ENCODE assay signal across 8 mouse cellular contexts in genomic region chr11:80428381-80429008, GRCm38 (mm10). TPM values are rescaled to one million over a fixed set of nuclear protein-coding genes. Genes with fewer than 3 reads are reported as not detected.
DNase-seq lines count a peak whose midpoint lies in the region; ATAC-seq lines count a peak whose summit lies in the region.

Gene Psmd11 (plus strand): TSS chr11:80428615.

- H3K27ac ChIP-seq in lung, embryonic 16.5 days (ENCODE audit: low read length): peak within 1 kb of the TSS; percentile 77

- H3K9me3 ChIP-seq in lung, embryonic 16.5 days (ENCODE audit: control insufficient read depth, low read length): no peaks in the 10 kb centered on the region

- WGBS in lung, embryonic 16.5 days: 0% methylated on average over 48 of the region's 58 CpGs

- H3K9ac ChIP-seq in lung, embryonic 16.5 days (ENCODE audit: low read length): peak within 1 kb of the TSS; percentile 98

- H3K4me3 ChIP-seq in lung, embryonic 16.5 days (ENCODE audit: low read length): peak within 1 kb of the TSS; percentile 99

- peak; percentile 100 for ATAC-seq in hematopoietic stem cell, adult 5-6 weeks (replicated peaks in 1 of 2; ENCODE audit: insufficient read depth in 1 of 2, low FRiP score in 2 of 2, low TSS enrichment in 1 of 2, low read depth in 1 of 2, poor library complexity in 2 of 2, severe bottlenecking in 2 of 2)
- peak; percentile 100 for ATAC-seq in lung, embryonic 16.5 days (ENCODE audit: low read depth)

- H3K27me3 ChIP-seq in lung, embryonic 16.5 days (ENCODE audit: control insufficient read depth, insufficient read depth, low read depth, low read length): no peaks in the 10 kb centered on the region

- H3K4me2 ChIP-seq in lung, embryonic 16.5 days (ENCODE audit: low read depth, low read length): peak within 1 kb of the TSS; percentile 88

- peaks cover 8% of the 10 kb centered on the region for H3K4me1 ChIP-seq in lung, embryonic 16.5 days (replicated peaks; ENCODE audit: control insufficient read depth, insufficient read depth, low read length)

- peaks cover 14% of the 10 kb centered on the region for H3K36me3 ChIP-seq in lung, embryonic 16.5 days (ENCODE audit: control insufficient read depth, insufficient read depth, low read length)

- DNase-seq in MEL-GATA-1-ER (ENCODE audit: extremely low read depth, low read depth): peak; percentile 83
- DNase-seq in cerebellum, adult 8-10 months: peak; percentile 95
- DNase-seq in forelimb bud, embryonic 11.5 days (ENCODE audit: low read depth, low spot score): peak; percentile 93
- DNase-seq in layer of hippocampus, adult 9-10 months (ENCODE audit: low spot score): peak; percentile 90
- peak; percentile 74 for DNase-seq in ovary, postnatal 10 days (ENCODE audit: low spot score)
- peak; percentile 92 to 96 for DNase-seq in thymus, postnatal 10 days (ENCODE audit: low spot score in 2 of 2)

RNA-seq across cellular contexts. Expression of gene Psmd11, which starts in this region (rescaled TPM):
- total RNA-seq in hematopoietic stem cell, adult 5-6 weeks (2017): 61.0 and 66.9 TPM in 2 replicates
- 277 and 300 TPM in 2 replicates for polyA plus RNA-seq in lung, embryonic 16.5 days (2015; fragmentation: Nextera tagmentation; extraction: Ambion mirVana)

Comparison
In these comparisons a context has a peak if more than half of its experiments do, and no peak if none do; other contexts are left out.
1. Peak in every context shown above with its lines: DNase-seq, ATAC-seq, H3K4me3 ChIP-seq and H3K27ac ChIP-seq.